In the genomic region with DNA sequence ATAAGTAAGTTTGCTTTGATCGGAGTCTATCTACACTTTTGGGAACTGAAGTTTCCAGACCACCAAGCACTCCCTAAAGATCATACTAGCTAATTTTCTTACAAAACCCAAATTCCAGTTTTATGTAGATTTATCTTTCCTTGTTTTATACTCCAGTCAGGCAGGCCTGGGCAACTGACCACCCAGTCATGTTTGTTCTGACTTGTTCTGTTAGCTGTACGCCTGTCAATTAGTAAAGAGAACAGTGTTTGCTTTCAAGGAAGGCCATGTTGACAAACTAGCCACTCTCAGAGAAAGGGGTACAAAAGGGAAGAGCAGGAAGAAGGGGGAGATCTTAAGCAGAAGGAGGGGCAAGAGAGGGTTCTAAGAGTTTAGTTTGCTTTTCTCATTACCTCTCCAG, we compare ENCODE assay signal across 36 mouse cellular contexts. TPM values are rescaled to one million over a fixed set of nuclear protein-coding genes. Genes with fewer than 3 reads are reported as not detected.
"Had no signal": no experiment of that assay in that cellular context is flagged by ENCODE, and none has a peak within 500 bp of the region (broad histone marks: within the 10 kb centered on the region; RNA-seq: fewer than 3 reads in every experiment).

No protein-coding gene starts in this region.

- H3K9ac ChIP-seq: heart, embryonic 13.5 days; heart, embryonic 15.5 days; hindbrain, embryonic 13.5 days; hindbrain, embryonic 15.5 days; limb, embryonic 12.5 days; liver, embryonic 14.5 days had no signal

- H3K27me3 ChIP-seq: heart, embryonic 13.5 days; heart, embryonic 15.5 days; hindbrain, embryonic 13.5 days; hindbrain, embryonic 15.5 days; limb, embryonic 12.5 days had no signal

- H3K36me3 ChIP-seq: heart, embryonic 15.5 days; limb, embryonic 10.5 days; limb, embryonic 12.5 days had no signal

- DNase-seq: gastrocnemius, postnatal 14 days; gastrocnemius, postnatal 36 days; heart, adult 11 months; heart, adult 2 months; heart, postnatal 14 days; heart, postnatal 36 days; kidney, adult 11 months; kidney, adult 8-10 months; kidney, postnatal 10 days; kidney, postnatal 25 days; kidney, postnatal 4 days had no signal

- H3K4me3 ChIP-seq: heart, adult 2 months; heart, embryonic 13.5 days; heart, embryonic 15.5 days; hindbrain, embryonic 13.5 days; hindbrain, embryonic 15.5 days; layer of hippocampus, adult 2 months; left cerebral cortex, adult 2 months; limb, embryonic 10.5 days; limb, embryonic 12.5 days had no signal

- H3K4me2 ChIP-seq: heart, embryonic 11.5 days; heart, embryonic 13.5 days; heart, embryonic 15.5 days; hindbrain, embryonic 13.5 days; hindbrain, embryonic 15.5 days; limb, embryonic 12.5 days had no signal

- H3K4me1 ChIP-seq: heart, embryonic 13.5 days; heart, embryonic 15.5 days; hindbrain, embryonic 13.5 days; hindbrain, embryonic 15.5 days; limb, embryonic 10.5 days; limb, embryonic 12.5 days had no signal

- H3K9me3 ChIP-seq: heart, embryonic 13.5 days; heart, embryonic 15.5 days; hindbrain, embryonic 13.5 days; hindbrain, embryonic 15.5 days; limb, embryonic 10.5 days; limb, embryonic 12.5 days had no signal

- H3K27ac ChIP-seq: heart, adult 2 months; heart, embryonic 13.5 days; heart, embryonic 15.5 days; hindbrain, embryonic 13.5 days; hindbrain, embryonic 15.5 days; hindbrain, postnatal 0 days; layer of hippocampus, adult 2 months; left cerebral cortex, adult 2 months; limb, embryonic 10.5 days; limb, embryonic 12.5 days; liver, embryonic 14.5 days had no signal

- ATAC-seq: hindbrain, postnatal 0 days; intestine, embryonic 16.5 days had no signal

RNA-seq across cellular contexts. Expression of a gene that starts 9.9 kb away (rescaled TPM):
- total RNA-seq: gastrocnemius, adult 18-20 months; gastrocnemius, adult 8-10 months; gastrocnemius, postnatal 14 days; gastrocnemius, postnatal 36 days; heart, adult 2 months; heart, postnatal 14 days; heart, postnatal 36 days; hematopoietic stem cell, adult 5-6 weeks; hindbrain, postnatal 0 days; layer of hippocampus, adult 2 months; layer of hippocampus, postnatal 10 days; layer of hippocampus, postnatal 25 days; left cerebral cortex, adult 2 months; left cerebral cortex, postnatal 14 days; left cerebral cortex, postnatal 36 days had no signal
- polyA plus RNA-seq: heart, adult 2 months; heart, embryonic 11.5 days; heart, embryonic 13.5 days; heart, embryonic 15.5 days; heart, postnatal 0 days; hindbrain, embryonic 13.5 days; hindbrain, embryonic 15.5 days; hindbrain, postnatal 0 days; intestine, embryonic 16.5 days; limb, embryonic 10.5 days; limb, embryonic 12.5 days; liver, embryonic 14.5 days had no signal

RNA-seq across cellular contexts. Expression of a gene that starts 13.4 kb away (rescaled TPM):
- total RNA-seq: hematopoietic stem cell, adult 5-6 weeks had no signal

RNA-seq across cellular contexts. Expression of a gene that starts 19.3 kb away (rescaled TPM):
- total RNA-seq: gastrocnemius, adult 8-10 months; layer of hippocampus, adult 2 months; left cerebral cortex, postnatal 14 days had no signal
- polyA plus RNA-seq: heart, embryonic 11.5 days; hindbrain, embryonic 11.5 days; limb, embryonic 10.5 days had no signal

RNA-seq across cellular contexts. Expression of a gene that starts 30.1 kb away (rescaled TPM):
- total RNA-seq: gastrocnemius, adult 18-20 months; gastrocnemius, adult 8-10 months; gastrocnemius, postnatal 14 days; gastrocnemius, postnatal 36 days; heart, adult 2 months; heart, postnatal 14 days; heart, postnatal 36 days; hematopoietic stem cell, adult 5-6 weeks; hindbrain, postnatal 0 days; layer of hippocampus, adult 2 months; layer of hippocampus, postnatal 10 days; layer of hippocampus, postnatal 25 days; left cerebral cortex, adult 2 months; left cerebral cortex, postnatal 14 days; left cerebral cortex, postnatal 36 days had no signal
- polyA plus RNA-seq: heart, adult 2 months; heart, embryonic 11.5 days; heart, embryonic 13.5 days; heart, embryonic 15.5 days; heart, postnatal 0 days; hindbrain, embryonic 11.5 days; hindbrain, embryonic 13.5 days; intestine, embryonic 14.5 days; intestine, embryonic 16.5 days; kidney, embryonic 14.5 days; kidney, embryonic 16.5 days; limb, embryonic 10.5 days; limb, embryonic 12.5 days; limb, embryonic 14.5 days; liver, embryonic 14.5 days had no signal
